Mouse (Mus musculus) testis, postnatal 10 days (tissue): ENCODE results near the gene Dpp4.

Experiments used
- DNase-seq: peaks from one replicate; pipeline ENCODE4 v3.0.0; 2021; ENCODE audit warnings: low spot score

Dpp4 gene

DNA sequence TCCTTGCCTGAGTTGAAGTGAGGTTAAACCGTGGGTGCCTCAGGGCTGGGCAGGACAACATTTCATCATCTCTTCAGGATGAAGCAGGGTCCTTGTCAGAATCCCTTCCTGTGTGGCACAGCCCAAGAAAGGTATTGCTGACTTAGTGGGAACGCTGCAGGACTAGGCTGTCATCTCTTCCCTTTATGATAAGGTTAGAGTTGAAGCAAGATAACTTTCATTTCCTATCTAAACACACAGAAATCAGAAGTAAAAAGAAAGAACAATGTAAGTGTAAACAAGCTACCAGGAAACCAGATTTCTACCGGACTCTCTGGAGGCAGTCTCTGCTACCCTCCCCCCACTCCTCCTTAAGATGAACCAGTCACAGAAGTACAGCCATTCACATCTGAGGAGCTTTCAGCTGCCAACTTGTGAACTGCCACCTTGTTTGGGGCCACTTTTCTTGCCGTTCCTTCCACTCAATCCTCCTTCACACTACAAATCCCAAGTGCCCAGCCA lies 3.3 kb downstream of the Dpp4 start:
- DNase-seq = no peak

DNA sequence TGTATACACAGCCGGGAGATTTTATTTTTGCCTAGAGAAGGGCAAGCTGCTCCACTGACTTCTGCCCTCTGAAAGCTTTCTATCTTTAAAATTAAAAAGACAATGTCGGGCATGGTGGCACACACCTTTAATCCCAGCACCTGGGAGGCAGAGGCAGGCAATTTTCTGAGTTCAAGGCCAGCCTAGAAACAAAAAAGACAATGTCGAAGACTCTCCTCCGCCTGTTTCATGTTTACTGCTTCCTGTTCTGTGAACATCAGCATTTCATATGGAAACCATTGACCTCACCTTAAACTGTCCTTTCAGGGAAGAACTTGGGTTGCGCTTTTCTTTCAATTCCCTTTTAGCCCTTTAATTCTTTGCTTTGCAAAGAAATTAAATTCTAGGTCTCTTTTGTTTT lies 3.8 kb downstream of the Dpp4 start:
- no peak for DNase-seq

DNA sequence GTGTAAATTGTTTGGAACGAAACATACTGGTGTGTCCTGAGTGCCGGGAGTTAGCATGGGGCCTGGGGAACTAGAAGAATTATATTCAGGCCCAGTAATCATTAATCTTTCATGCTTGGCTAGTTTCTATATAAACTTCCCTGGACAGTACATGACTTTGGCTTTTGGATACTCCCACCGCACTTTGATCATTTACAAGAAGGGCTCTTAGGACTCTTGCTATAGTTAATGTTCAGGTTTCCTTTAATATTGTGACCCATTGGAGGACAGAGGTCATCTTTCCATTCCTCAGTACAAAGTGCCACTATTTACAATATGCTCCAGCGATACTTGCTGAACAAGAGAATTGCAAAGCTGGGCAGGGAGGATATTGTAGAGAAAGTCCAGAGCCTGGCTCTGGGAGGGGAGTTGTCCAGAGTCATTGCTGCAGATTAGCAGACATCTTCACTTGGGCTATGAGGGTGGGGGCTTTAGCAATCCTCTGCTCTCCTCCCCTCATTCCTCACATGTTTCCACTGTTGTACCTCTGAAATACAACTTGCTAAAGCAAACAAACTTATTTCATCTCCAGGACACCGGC lies 8.4 kb downstream of the Dpp4 start:
- DNase-seq = no peak

DNA sequence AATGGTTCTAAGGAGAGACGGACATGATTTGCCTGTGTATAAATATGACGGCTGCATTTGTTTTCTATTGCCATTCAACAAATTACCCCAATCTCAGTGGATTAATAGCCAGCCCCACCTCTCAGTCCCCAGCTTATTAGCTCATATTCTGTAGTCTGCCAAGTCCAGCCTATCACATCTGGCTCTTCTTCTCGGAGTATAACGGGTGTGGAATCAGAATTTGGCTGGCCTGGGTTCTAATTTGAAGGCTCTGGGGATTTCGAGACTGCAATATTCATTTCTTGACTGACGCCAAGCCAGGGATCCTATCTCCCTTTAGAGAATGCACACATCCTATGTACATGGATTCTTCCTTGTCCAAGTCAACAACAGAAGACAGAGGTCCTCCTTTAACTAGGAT lies 11.0 kb downstream of the Dpp4 start:
- no peak for DNase-seq

DNA sequence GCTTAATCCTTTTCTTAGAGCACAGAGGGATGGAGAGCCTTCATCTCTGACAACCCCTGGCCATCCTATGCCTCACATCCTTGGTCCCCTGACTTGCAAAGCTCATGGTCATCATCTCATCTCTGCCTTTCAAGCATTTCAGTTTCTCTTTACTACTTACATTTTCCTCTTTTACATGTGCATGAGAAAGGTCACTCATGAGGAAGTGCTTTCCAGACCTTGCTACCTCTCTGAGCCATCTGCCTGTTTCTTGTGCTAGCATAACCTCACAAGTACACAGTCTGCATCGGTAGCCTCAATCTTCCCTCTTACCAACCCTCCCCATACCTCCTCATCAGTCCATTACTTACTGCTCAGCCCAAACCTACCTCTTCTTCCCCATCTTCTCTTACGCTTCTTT lies 12.2 kb downstream of the Dpp4 start:
- no peak for DNase-seq

DNA sequence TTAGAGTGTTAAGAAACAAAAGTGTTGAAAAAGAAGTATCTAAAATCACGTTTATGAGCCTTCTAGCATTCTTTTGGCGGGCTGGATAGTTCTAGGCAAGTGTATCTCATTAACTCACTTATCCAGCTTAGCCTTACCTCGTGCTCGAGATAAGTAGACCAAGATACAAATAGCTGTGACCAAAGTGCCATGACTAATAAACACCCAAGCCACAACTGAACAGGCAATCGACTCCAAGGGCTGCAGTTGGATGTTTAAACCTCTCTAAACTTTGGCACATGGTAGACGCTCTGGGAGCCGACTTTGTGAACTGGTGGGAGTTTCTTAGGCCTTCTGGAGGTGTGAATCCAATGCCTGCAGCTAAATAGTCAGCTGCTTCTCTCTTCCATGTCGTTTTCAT lies 12.7 kb downstream of the Dpp4 start:
- no peak for DNase-seq

DNA sequence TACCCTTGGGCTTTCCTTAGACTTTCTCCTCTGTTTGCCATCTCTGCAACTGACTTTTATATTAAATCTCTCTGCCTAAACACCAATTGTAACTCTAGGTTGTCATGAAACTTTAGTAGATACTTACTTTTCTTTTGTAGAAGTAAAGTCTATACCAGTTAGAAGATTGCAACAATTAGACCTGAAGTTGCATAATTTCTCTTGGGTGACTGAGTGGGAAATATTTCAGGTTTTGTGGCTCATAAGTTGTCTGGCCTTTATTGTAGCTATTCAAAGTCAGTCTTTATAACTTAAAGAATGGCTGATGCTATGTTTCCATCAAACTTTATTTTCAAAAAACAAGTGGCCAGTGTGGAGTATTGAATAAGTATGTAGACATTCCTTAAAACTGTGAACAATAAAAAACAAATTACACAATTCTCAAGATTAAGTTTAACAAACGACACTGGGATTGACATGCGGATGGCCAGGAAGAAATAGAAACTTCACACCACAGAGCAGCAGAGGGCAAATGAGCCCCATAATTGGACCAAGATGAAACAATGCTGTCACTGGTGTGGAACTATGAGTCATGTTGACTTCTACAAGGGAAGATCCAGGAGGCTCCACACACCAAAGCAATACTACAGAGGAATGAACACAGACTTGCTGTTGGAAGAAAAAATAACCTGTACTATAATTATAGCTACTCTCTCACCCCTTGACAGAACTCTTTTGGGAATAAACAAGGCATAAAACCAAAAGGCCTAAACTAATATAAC lies 13.7 kb downstream of the Dpp4 start:
- DNase-seq = no peak

DNA sequence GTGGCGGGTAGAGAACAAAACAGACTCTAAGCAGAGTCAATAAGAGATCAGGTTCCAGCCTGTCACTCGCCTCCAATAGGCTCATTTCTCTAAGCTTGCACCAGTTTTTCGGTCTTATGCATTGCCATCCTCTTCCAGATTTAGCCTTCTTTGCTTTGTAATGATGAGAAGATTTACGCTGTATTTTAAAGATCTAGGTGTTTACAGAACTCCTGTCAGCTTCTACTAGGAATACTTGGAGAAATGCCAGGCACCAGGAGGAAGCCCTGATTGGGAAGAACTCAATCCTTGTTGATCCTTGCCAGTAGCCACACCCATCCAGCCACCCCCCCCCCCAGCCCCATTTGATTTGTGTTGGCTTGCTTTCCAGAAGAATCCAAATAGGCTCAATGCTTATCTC lies 14.4 kb downstream of the Dpp4 start:
- DNase-seq = no peak

DNA sequence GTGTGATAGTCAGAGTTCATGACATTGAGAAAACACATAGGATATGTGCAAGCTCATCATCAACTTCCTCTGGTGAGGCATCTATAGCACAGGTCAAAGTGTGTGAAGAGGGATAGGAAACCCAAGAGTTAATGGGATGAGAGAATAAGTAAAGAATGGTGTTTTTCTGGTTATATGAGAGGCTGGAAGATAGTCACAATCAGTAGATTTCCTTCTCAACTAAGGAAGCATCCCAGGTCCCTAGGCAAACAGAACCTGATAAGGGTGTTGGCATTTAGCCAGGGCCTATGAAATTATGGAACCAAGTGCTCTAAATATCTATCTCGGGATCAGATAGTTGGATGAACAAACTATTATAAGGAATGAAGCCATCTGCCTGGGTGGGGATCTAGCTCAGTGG lies 15.2 kb downstream of the Dpp4 start:
- DNase-seq = no peak

DNA sequence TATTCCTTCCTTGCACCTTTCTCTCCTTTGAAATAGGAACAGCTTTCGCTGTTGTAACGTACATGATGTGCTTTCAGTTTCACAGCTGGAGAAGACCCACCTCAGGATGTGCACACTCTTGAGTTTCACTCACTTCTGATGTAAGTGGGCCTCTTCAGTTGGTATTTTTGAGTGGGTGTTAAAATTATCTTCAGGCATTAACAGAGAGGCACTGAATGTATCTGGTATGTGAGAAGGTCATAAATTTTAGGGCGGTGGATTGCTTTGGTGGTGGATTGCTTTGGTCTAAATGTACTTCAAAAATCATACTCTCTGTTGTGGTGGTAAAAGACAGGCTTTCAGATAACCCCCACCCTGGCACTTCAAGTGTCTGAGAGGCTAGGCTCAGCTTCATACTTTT lies 17.2 kb downstream of the Dpp4 start:
- DNase-seq = no peak

DNA sequence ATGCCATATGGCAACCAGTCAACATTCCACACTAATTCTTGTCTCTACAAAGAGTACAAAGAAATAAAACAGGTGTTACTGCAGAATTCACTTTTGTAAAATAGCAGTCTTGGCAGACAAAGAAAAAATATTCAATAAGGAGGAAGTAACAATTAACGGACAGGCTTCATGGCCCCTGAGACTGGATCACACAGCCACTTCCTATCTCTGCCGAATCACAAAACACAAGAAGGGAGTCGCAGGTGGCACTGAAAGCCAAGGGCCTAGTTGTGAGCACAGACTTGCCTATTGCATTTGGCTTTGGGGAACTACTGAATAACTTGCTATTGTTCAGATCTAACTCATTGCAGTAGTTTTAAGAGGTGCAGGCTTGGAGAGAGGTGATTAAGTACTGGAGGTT lies 19.9 kb downstream of the Dpp4 start:
- DNase-seq = no peak

DNA sequence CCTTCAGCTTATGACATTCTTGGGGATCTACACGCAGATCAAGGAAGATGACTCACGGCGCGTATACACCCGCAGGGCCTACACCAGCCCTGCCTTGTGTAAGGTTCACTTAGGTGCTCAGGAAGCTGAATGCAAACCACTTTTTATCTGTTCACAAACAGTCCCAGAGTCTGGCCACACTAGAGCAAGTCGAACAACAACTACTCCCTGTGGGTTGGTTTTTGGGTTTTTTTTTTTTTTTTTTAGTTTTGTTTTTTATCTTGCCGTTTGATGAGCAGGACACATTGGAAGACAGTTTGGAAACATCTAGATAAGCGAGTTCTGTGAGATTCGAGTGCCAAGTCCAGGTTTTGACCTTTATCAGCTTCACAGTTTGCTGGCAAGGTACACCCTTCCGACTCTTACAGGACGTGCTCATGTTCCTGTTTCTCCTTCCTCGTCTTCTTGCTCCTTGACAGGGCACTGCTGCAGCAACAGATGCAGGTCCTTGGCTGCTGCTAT lies 21.0 kb downstream of the Dpp4 start:
- DNase-seq = no peak

DNA sequence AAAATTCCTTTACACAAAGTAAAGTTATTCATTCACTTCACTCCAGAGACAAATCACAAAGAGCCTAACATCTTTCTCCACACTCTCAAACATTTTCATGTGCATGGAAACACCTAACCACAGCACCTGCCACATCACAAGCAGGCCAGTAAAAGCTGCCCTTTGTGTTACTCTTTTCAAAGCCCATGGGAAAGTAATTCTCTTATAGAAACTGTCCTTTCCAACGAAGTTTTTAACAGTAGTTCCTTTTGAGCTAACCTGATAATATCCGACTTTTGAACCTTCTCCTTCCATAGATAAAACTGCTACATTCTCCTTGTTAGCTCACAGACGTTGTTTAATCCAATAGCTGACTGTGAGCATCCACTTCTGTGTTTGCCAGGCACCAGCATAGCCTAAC lies 21.7 kb downstream of the Dpp4 start:
- no peak for DNase-seq

DNA sequence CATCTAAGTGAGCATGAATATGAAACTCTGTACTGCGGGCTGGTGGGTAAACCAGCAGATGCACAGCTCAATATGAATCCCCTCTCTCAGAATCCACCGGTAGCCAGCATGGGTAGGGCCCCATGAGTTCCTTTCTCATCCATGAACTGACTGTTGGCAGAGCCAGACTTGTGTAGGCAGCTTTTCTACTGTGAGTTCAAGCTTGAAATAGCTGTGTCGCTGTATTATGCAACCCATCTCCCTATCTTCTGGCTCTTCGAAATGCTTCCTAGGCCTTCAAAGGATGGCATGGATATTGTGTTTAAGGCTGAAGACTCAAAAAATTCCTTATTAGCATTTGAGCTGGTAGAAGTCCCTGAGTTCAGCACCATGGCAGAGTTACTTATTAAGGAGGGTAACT lies 23.2 kb downstream of the Dpp4 start:
- DNase-seq = no peak

DNA sequence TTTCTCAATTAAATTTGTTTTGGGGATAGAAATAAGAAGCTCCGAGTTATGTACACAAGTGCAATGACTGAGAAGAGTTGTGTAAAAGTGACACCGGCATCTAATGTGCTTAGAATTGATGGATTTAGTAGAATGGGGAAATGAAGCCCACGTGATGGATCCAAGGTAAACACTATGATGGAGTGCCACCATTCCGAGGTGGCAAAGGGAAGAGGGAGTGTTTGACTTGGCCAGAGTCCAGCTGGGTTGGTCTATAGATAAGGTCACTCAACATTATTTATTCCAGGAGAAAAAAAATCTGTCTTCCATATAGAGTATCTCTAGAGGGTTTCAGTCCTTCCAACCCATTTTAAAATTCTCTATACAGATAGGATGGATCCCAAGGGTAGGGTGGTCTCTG lies 28.8 kb downstream of the Dpp4 start:
- DNase-seq = no peak

DNA sequence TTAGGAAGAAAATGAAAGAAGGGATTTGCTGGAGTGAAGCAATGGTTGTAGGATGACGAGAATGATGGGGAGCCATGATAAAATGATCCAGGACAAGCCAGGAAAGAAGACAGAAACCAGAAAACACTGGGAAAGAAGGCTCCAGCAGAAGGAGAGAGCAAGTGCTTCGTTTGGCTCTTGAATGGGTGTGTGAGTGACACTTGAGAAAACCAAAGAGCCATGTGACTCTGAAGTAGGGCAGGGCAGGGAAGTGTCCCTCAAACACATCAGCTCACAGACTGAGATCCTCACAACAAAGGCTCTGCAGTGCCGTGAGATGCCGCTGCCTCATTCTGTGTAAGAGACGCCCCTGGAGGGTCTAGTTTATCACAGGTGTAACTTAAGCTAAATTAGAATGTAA lies 29.6 kb downstream of the Dpp4 start:
- DNase-seq = no peak

DNA sequence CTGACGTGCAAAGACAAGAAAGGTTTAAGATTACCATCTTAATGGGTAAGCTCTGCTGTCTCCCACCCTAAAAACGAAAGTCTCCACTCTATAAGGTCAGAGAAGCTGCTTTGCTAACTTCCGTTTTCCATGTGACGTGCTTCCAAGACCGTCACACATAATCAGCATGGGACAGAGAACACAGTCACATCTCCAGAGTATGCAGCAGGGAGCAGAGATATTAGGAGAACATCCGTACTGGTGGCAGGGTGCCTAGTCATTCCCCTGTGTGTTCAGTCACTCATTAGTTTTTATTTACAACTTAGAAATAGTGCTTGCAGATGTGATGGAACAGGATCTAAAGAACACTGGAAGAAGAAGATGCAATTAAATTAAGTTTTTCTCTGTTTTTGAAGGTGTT lies 30.3 kb downstream of the Dpp4 start:
- DNase-seq = no peak

DNA sequence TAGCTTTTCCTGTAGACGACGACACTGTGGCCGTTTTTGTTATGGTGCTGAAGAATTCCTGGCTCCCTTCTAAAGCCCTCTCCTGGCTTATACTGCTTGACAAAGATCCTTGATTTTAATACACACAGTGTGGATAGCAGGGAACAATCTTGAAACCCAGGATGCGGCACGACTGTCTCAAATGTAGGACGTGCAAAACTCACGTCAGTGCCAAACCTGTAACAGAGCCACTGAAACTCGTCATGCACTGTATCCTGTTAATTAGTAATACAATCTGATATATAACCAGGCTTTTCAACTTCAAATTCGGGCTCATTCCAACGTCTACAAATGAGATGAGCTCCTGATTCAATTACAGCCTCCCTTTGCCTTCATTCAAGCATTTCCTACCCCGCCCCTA lies 38.3 kb downstream of the Dpp4 start:
- no peak for DNase-seq

DNA sequence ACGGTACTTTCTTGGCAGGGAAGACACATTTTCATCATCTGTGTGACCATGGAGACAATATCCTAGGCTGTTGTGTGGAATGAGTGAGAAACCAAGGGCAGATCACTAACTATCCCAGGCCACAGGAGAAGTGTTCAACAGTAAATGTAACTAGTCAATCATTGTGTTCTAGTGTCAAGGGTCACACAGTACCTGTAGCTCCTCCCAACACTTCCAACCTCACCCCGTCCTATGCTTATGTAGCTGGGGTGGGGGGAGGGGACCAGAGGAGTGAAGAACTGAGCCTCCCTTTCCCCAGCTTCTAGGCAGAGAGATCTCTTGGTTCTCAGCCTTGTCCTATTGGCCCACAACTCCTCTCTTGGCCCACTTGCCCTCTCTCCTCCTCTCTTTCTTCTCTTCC lies 42.0 kb downstream of the Dpp4 start:
- DNase-seq = no peak

DNA sequence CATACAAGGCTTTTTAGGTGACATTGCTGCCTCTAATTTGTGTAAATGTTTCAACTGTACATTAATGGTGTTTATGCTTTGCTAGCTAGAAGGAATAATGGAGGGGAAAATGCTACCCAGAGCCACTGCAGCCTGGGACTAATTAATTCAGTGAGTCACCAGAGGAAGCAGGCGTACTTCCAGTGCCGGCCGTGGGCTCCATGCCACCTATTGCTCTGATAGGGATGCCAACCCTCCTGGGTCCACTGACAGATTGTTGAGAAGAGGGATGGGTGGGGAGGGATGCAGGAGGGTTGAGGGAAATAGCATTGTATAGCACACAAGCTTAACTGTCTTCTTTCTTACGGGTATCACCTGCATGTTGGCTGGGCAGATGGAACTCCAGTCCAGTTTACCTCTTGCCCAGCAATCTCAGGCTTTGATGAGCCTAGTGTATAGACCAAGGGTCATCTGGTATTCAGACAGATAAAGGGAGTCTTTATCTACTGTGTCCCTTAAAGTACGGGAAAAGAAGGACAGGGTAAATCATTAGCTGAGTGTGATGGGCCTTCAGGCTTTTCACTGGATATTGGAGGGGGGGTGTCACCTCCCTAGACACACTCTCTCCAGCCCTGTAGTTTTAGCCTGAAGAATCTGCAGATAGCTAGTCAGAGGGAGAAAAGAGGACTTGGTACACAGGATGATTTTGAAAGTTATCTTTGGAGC lies 43.5 kb downstream of the Dpp4 start:
- no peak for DNase-seq

DNA sequence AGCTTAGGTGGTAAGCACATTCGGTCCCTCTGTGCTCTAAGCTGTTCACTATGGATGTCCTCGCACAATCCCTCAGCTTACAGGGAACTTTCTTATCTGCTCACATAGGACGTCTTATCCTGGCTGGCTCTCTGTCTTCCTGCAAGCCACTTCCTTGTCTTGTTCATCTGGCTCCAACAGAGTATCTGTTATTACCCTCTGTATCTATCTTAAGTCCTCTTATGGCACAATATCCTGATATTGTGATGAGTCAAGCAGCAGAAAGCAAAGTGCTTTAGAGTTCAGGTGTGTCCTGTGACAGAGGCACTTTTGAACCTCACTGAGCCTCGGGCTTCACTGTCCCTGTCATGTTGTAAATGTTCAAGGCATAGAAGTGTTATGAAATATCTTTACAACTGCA lies 48.4 kb downstream of the Dpp4 start:
- no peak for DNase-seq

DNA sequence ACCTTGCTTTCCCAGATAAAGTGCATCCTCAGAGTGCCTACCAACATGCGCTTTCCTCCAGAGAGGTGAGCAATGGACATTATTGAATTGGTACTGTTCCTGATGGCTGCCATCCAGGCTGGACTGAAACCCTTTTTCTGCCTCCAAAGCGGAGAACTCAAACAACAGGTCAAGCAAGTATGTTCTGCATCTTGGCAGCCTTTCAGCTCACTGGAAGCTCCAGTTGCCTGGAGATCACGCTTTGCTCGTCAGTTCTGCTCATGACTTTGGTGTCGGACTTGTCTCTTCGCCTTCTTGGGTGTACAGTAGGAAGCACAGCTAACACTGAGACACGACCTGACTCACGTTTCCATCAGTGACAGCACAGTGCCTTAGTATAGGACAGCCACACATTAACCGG lies 49.8 kb downstream of the Dpp4 start:
- DNase-seq = no peak

DNA sequence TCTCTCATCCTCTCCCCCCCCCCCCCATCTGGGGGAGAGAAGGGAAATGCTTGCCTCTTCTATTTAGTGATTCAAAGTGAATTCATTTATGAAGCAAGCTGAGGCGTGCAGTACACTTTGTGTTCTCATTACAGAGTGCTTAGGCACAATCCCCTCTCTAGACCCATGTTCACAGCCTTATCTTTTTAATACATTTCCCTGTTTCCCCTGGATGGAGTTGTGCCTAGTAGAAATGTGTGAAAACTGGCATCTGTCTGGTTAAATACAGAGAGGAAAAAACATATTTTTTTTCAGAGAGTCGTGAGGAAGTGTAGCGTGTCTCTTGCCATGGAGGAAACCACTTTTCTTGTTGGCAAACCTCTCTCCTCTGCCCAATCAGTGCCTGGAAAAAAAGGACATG lies 50.5 kb downstream of the Dpp4 start:
- DNase-seq = no peak
